Mouse (Mus musculus) embryonic fibroblast, embryonic 13.5 days (primary cell): ENCODE results near the gene Fam49a.

ENCODE experiments used
- CTCF ChIP-seq: IDR thresholded peaks from 2 replicates; pipeline ENCODE4 v1.5.1; 2011; ENCODE audit warnings: mild to moderate bottlenecking, control low read depth, low read length, moderate library complexity, borderline replicate concordance; ENCODE audit not compliant: insufficient read depth
- POLR2A ChIP-seq: IDR thresholded peaks from 2 replicates; pipeline ENCODE4 v1.6.1; 2011; ENCODE audit warnings: low read depth, mild to moderate bottlenecking, control low read depth, low read length, moderate library complexity

DNA sequence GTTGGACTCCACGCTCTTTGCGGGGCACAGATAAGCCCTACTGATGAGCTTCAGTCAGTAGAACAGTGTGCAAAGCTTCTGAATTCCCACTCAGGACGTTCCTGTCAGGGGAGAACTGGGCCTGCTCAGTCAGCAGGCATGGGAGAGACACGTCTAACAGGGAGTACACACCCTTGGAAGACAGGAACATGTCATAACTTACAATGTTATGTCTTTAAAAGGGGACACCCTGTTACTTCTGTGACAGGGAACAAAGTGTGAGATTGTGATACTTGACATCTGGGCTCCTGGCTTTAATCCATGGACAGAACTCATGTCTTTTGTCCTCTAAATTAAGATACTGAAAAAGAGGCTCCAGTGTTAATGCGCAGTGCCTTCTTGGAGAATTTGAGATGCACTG lies 72.5 kb downstream of the Fam49a start:
- TF ChIP-seq CTCF (no peak), POLR2A (no peak)
